Mouse (Mus musculus) splenic B cell, adult 2 months (primary cell): ENCODE data around the gene Nabp1.
A peak's percentile ranks its signal among the peaks of the same experiment; 100 is the strongest.
"Not testable (repeated sequence)": the region's sequence is repeated elsewhere in the genome, so short reads cannot be mapped to it uniquely, and the experiment has no call there.

Source experiments
- DNase-seq: peaks from one replicate; pipeline ENCODE4 v3.0.0-alpha.2; 2011; ENCODE audit warnings: low read depth, low spot score
- H3K27me3 ChIP-seq: 2 replicates; pipeline ENCODE4 v1.6.1; 2012; ENCODE audit warnings: mild to moderate bottlenecking, low read length, moderate library complexity, mixed read lengths; ENCODE audit not compliant: control insufficient read depth, poor library complexity, insufficient read depth, severe bottlenecking
- H3K36me3 ChIP-seq: 2 replicates; pipeline ENCODE4 v1.6.1; 2012; ENCODE audit warnings: mild to moderate bottlenecking, low read length, moderate library complexity, mixed read lengths; ENCODE audit not compliant: control insufficient read depth, poor library complexity, insufficient read depth, severe bottlenecking

The Nabp1 gene

GRCm38 (mm10) chr1:51465285-51465684 is 12.9 kb downstream of the Nabp1 start:
- H3K27me3 ChIP-seq = no peaks in the 10 kb centered on the region
- DNase-seq = no peak
- H3K36me3 ChIP-seq = no peaks in the 10 kb centered on the region; the same call in 1 of the 2 replicates

DNA sequence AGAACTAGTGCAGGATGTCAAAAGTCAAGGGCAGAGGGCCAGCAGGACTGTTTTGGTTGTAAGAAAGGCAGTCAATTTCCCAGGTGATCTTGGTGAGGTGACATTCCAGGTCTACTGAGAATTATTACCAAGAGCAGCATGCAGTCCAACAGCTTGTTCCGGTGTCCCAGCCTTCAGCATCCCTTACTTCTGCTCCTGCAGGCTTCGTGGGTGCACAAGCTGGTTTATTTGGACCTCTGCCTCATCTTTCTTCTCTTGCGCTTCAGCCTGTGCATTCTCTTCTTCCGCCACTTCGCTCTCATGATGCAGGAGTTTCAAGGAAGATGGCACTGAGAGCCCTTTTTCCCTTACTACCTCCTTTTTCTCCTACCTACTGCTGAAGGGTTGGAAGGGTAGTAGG is 15.2 kb downstream of the Nabp1 start:
- no peak for DNase-seq
- Histone ChIP-seq H3K36me3 (no peaks in the 10 kb centered on the region; the same call in 1 of the 2 replicates), H3K27me3 (no peaks in the 10 kb centered on the region)

DNA sequence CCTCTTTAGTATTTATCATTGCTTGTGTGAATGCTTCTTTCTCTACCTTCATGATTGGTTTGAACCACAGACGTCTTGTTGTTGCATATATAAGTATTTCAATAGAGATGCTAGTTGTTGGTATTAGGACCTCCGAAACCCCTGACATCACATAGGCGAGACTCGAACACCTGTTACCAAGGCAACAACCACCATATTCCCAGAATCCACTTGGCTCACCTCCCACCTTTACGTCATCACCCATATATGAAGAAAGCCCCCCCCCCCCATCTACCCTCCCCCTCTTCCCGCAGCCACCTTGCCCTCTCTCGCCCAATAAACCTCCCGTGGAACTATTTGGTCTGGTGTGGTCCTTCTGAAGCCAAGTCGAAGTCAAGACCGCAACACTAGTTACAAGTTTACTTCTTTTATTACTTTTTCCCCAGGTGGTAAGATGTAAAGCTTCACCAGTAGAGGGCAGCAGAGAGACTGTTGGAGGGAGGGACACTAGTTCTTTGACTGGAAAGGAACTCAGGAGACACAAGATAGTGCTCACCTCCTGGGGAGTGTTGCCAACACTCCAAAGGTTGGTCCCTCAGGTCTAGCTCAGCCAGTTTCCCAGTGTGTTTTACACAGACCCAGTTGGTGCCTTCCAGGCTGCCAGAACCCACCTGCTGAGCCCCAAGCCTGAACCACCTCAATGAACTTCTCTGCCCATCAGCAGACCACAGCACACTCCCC is 19.3 kb downstream of the Nabp1 start:
- peak; percentile 87 for DNase-seq

GRCm38 (mm10) chr1:51458089-51458488 is 20.1 kb downstream of the Nabp1 start:
- Histone ChIP-seq H3K36me3 (no peaks in the 10 kb centered on the region), H3K27me3 (no peaks in the 10 kb centered on the region)
- no peak for DNase-seq

More for the DNA sequence above, 19.3 kb downstream of the Nabp1 start:
- Histone ChIP-seq H3K27me3 (no peaks in the 10 kb centered on the region), H3K36me3 (no peaks in the 10 kb centered on the region)

GRCm38 (mm10) chr1:51457249-51457648 is 21.0 kb downstream of the Nabp1 start:
- Histone ChIP-seq H3K36me3 (no peaks in the 10 kb centered on the region), H3K27me3 (no peaks in the 10 kb centered on the region)
- DNase-seq = no peak

DNA sequence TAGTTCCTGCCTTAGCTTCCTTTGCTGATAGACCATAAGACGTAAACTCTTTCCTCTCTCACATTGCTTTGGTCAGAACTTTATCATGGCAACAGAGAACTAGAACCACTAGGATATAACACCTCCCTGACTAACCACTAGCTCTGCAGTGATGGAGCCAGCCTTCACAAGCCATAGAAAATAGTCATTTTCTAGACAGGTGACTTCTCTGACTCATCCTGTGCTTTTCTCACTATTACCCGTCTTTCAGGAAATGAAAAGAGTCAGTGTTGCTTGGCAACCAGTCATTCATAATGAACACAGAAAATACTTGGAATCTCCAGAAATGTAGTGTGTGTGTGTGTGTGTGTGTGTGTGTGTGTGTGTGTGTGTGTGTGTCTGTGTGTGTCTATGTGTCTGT is 29.4 kb downstream of the Nabp1 start:
- Histone ChIP-seq H3K36me3 (no peaks in the 10 kb centered on the region), H3K27me3 (no peaks in the 10 kb centered on the region)
- DNase-seq = no peak

- no peak for DNase-seq
- no peaks in the 10 kb centered on the region for H3K27me3 ChIP-seq
- H3K36me3 ChIP-seq = no peaks in the 10 kb centered on the region
Observed at GRCm38 (mm10) chr1:51445854-51446460, 32.3 kb downstream of the Nabp1 start.

GRCm38 (mm10) chr1:51445161-51445853 is 32.9 kb downstream of the Nabp1 start:
- DNase-seq = no peak
- H3K27me3 ChIP-seq = no peaks in the 10 kb centered on the region
- H3K36me3 ChIP-seq = no peaks in the 10 kb centered on the region

DNA sequence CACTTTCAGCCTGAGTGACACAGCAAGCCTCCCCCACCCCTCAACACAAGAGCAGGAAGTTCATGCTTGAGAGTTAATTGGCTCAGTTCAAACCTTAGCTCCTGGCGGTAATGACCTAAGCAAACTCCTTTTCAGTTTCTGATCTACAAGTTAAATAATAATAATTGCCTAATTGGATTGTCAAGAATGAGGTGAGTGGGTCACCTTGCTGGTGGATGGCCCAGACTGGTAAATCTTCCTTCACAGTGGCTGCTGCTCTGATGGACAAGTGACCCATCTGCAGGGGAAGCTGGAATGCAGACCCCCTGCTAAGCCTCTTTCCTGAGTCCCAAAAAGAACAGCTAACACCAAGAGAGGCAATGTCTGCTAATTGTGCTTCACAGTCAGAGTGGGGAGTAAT is 48.5 kb downstream of the Nabp1 start:
- Histone ChIP-seq H3K36me3 (no peaks in the 10 kb centered on the region), H3K27me3 (no peaks in the 10 kb centered on the region)
- no peak for DNase-seq

GRCm38 (mm10) chr1:51426298-51426697 is 51.9 kb downstream of the Nabp1 start:
- no peaks in the 10 kb centered on the region for H3K27me3 ChIP-seq
- H3K36me3 ChIP-seq = no peaks in the 10 kb centered on the region
- no peak for DNase-seq

DNA sequence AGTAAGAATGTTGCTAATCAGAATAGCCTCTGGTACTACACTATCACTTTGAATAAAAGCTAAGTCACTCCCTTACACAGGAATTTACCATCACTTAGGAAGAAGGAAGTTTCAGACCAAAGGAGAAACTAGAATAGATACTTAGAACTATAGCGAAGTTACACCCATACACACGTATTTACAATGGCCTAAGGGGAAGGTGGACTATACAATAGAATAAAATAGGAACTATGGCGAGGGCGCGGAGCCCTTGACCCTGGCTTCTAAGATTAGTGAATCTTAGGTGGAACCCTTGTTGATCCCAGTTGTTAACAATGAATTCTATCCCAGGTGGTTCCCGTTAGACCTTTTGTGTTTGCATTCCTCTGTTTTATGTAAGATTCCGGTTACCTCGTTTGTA is 57.2 kb downstream of the Nabp1 start:
- not testable (repeated sequence) for H3K36me3 ChIP-seq, H3K27me3 ChIP-seq, DNase-seq

- no peaks in the 10 kb centered on the region for H3K36me3 ChIP-seq
- DNase-seq = no peak
- H3K27me3 ChIP-seq = no peaks in the 10 kb centered on the region
Observed at GRCm38 (mm10) chr1:51418753-51419152, 59.5 kb downstream of the Nabp1 start.
